In the genomic region with DNA sequence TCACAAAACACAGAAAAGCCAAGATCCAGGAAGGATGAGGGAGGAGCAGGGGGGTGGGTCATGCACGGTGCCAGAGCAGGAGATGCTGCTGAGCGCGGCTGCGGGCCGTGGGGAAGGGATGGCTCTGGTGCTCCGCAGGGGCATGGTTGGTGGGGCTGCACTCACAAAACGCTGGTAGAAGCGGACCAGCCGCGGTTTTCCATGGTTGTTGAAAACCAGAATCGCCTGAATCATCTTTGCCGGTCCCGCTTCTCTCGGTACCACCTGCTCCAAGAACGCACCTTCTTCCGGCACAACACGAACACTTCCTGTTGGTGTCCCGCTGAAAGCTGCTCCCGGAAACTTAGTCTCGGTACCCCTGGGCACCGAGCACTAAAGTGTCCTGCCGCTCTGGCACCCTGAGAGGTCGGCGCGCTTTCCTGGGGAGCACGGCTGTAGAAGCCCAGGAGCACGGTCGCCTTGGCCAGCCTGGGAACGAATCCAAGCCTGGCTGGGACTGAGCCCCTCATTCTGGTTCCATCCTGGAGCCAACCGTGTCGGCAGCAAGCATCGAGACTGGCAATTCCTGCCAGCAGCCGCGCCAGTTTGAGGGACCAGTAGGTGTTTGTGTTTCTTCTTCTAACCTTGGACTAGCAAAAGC, we compare ENCODE assay signal across 8 mouse cellular contexts. TPM values are rescaled to one million over a fixed set of nuclear protein-coding genes. Genes with fewer than 3 reads are reported as not detected.
DNase-seq lines count a peak whose midpoint lies in the region; ATAC-seq lines count a peak whose summit lies in the region.

Gene Ap3s2, minus strand, starts transcription at position 306 of the 640 bp plus-strand sequence.

- WGBS in hindbrain, embryonic 11.5 days, result under 1% methylated on average over 34 of the region's 34 CpGs

- peak within 1 kb of the TSS; percentile 68 for H3K4me2 ChIP-seq in hindbrain, embryonic 11.5 days (replicated peaks; ENCODE audit: low read depth, low read length)

- ATAC-seq in hindbrain, embryonic 11.5 days (ENCODE audit: low FRiP score), result peak; percentile 94

- peak; percentile 91 for DNase-seq in Muller cell, postnatal 12 days (ENCODE audit: inconsistent ontology term)
- DNase-seq in cerebellum, adult 9-11 months, result peak; percentile 90
- peak; percentile 79 to 93 for DNase-seq in frontal cortex, adult 2 months (ENCODE audit: extremely low spot score in 1 of 2, low spot score in 1 of 2)
- DNase-seq in hindbrain, embryonic 11.5 days (ENCODE audit: low spot score), result peak; percentile 92
- DNase-seq in layer of hippocampus, postnatal 10 days (ENCODE audit: low spot score in 2 of 2), result peak; percentile 92 to 95
- peak; percentile 92 for DNase-seq in lung, postnatal 10 days
- peak; percentile 86 for DNase-seq in ovary, postnatal 36 days (ENCODE audit: low spot score)
- peak; percentile 88 for DNase-seq in thymus, postnatal 25 days

- H3K9ac ChIP-seq in hindbrain, embryonic 11.5 days (ENCODE audit: low read depth, low read length), result peak within 1 kb of the TSS; percentile 74

- no peaks in the 10 kb centered on the region for H3K9me3 ChIP-seq in hindbrain, embryonic 11.5 days (ENCODE audit: control insufficient read depth, low read length)

- no peaks in the 10 kb centered on the region for H3K27me3 ChIP-seq in hindbrain, embryonic 11.5 days (ENCODE audit: control insufficient read depth, insufficient read depth, low read length)

- H3K4me3 ChIP-seq in hindbrain, embryonic 11.5 days (ENCODE audit: low read depth, low read length), result peak within 1 kb of the TSS; percentile 82

- peak within 1 kb of the TSS; percentile 48; the same call in 1 of the 2 replicates for H3K27ac ChIP-seq in hindbrain, embryonic 11.5 days (ENCODE audit: low read depth, low read length)

- 0 out of 2 replicates have a peak, but pooled peaks cover 2% of the 10 kb centered on the region for H3K4me1 ChIP-seq in hindbrain, embryonic 11.5 days (replicated peaks; ENCODE audit: control insufficient read depth, insufficient read depth, low read length)

- no peaks in the 10 kb centered on the region for H3K36me3 ChIP-seq in hindbrain, embryonic 11.5 days (ENCODE audit: control insufficient read depth, insufficient read depth, low read length)

RNA-seq across cellular contexts. Expression of gene Ap3s2, which starts in this region (rescaled TPM):
- 41.9 and 43.5 TPM in 2 replicates for polyA plus RNA-seq in frontal cortex, adult 2 months (2012; rRNA removed)
- 46.6 and 53.8 TPM in 2 replicates for polyA plus RNA-seq in hindbrain, embryonic 11.5 days (2014; fragmentation: Nextera tagmentation; extraction: Ambion mirVana)
- 10 to 100 TPM; 46.5 to 51.3 TPM for total RNA-seq in layer of hippocampus, postnatal 10 days (2021)

Comparison
In these comparisons a context has a peak if more than half of its experiments do, and no peak if none do; other contexts are left out.
1. Peak in every context shown above with its lines: DNase-seq, ATAC-seq, H3K4me3 ChIP-seq and H3K27ac ChIP-seq.